Mouse (Mus musculus) heart, adult 11 months (tissue): ENCODE measurements around the gene Unc5c.

Experiments used
- DNase-seq: peaks from one replicate; pipeline ENCODE4 v3.0.0; 2022

Gene Unc5c

GRCm38 (mm10) chr3:141601072-141601549, 136.1 kb downstream of the Unc5c start:
- DNase-seq = no peak

GRCm38 (mm10) chr3:141616718-141617117, 151.7 kb downstream of the Unc5c start:
- no peak for DNase-seq

GRCm38 (mm10) chr3:141618675-141619074, 153.7 kb downstream of the Unc5c start:
- no peak for DNase-seq

- peak; percentile 35 for DNase-seq
Measured at GRCm38 (mm10) chr3:141621496-141621895, 156.5 kb downstream of the Unc5c start.

GRCm38 (mm10) chr3:141626935-141627638, 162.1 kb downstream of the Unc5c start:
- no peak for DNase-seq

- no peak for DNase-seq
Measured at GRCm38 (mm10) chr3:141627639-141627977, 162.6 kb downstream of the Unc5c start.

GRCm38 (mm10) chr3:141629431-141629830, 164.4 kb downstream of the Unc5c start:
- DNase-seq = no peak

GRCm38 (mm10) chr3:141637900-141638299, 172.9 kb downstream of the Unc5c start:
- DNase-seq = no peak

- DNase-seq = no peak
Measured at GRCm38 (mm10) chr3:141644264-141644663, 179.2 kb downstream of the Unc5c start.

- DNase-seq = no peak
Measured at GRCm38 (mm10) chr3:141646588-141646987, 181.6 kb downstream of the Unc5c start.

GRCm38 (mm10) chr3:141650658-141651057, 185.6 kb downstream of the Unc5c start:
- DNase-seq = no peak

- no peak for DNase-seq
Measured at GRCm38 (mm10) chr3:141653915-141654314, 188.9 kb downstream of the Unc5c start.

- DNase-seq = no peak
Measured at GRCm38 (mm10) chr3:141659041-141659789, 194.2 kb downstream of the Unc5c start.

GRCm38 (mm10) chr3:141660065-141661062, 195.3 kb downstream of the Unc5c start:
- peak; percentile 78 for DNase-seq

GRCm38 (mm10) chr3:141689113-141689512, 224.1 kb downstream of the Unc5c start:
- no peak for DNase-seq

- no peak for DNase-seq
Measured at GRCm38 (mm10) chr3:141690676-141691075, 225.7 kb downstream of the Unc5c start.

- DNase-seq = no peak
Measured at GRCm38 (mm10) chr3:141691418-141691817, 226.4 kb downstream of the Unc5c start.

GRCm38 (mm10) chr3:141691846-141692245, 226.8 kb downstream of the Unc5c start:
- DNase-seq = no peak

GRCm38 (mm10) chr3:141699177-141699576, 234.2 kb downstream of the Unc5c start:
- DNase-seq = no peak

GRCm38 (mm10) chr3:141701381-141701909, 236.4 kb downstream of the Unc5c start:
- no peak for DNase-seq

- no peak for DNase-seq
Measured at GRCm38 (mm10) chr3:141711601-141712000, 246.6 kb downstream of the Unc5c start.

- no peak for DNase-seq
Measured at GRCm38 (mm10) chr3:141716371-141716770, 251.4 kb downstream of the Unc5c start.

- no peak for DNase-seq
Measured at GRCm38 (mm10) chr3:141719050-141719449, 254.0 kb downstream of the Unc5c start.
